Comparison of ENCODE assay signal across 8 mouse cellular contexts in the genomic region with DNA sequence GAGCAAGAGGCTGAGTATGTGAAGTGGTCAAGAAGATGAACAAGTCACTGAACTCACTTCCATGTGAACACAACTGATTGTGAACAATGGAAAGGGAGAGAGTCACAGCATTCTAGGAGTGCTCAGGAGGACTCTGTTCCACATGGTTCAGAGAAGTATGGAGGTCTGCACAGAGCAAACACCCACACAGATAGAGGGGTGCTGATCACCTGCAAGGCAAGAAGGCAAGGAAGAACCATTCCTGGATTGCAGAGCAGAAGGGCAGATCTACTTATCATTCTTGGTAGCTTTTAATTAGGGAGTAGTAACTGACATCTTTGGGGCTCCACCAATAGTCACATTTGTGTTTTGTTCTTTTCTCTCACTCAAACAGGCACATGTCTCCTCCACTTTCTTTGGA. TPM values are rescaled to one million over a fixed set of nuclear protein-coding genes. Genes with fewer than 3 reads are reported as not detected.
DNase-seq lines count a peak whose midpoint lies in the region; ATAC-seq lines count a peak whose summit lies in the region.

No protein-coding gene starts in this region.

- H3K36me3 ChIP-seq in kidney, embryonic 16.5 days (ENCODE audit: insufficient read depth, low read length): no peaks in the 10 kb centered on the region; the same call in 1 of the 2 replicates
- H3K36me3 ChIP-seq in embryonic facial prominence, embryonic 15.5 days: no peaks in the 10 kb centered on the region
- no peaks in the 10 kb centered on the region for H3K36me3 ChIP-seq in hindbrain, embryonic 16.5 days (ENCODE audit: control insufficient read depth, insufficient read depth, low read length)
- H3K36me3 ChIP-seq in neural tube, embryonic 12.5 days: no peaks in the 10 kb centered on the region

- peaks cover 17% of the 10 kb centered on the region for H3K4me1 ChIP-seq in kidney, embryonic 16.5 days (ENCODE audit: insufficient read depth, low read length)
- H3K4me1 ChIP-seq in embryonic facial prominence, embryonic 15.5 days: peaks cover 16% of the 10 kb centered on the region
- peaks cover 9% of the 10 kb centered on the region; the same call in 1 of the 2 replicates for H3K4me1 ChIP-seq in hindbrain, embryonic 16.5 days (ENCODE audit: control insufficient read depth, insufficient read depth, low read depth, low read length)
- H3K4me1 ChIP-seq in neural tube, embryonic 12.5 days: peaks cover 15% of the 10 kb centered on the region

- 0 out of 2 replicates have a peak overlapping the region, but pooled peaks have one; percentile 20 for H3K27ac ChIP-seq in kidney, embryonic 16.5 days (ENCODE audit: low read length)
- H3K27ac ChIP-seq in embryonic facial prominence, embryonic 15.5 days (replicated peaks): peak overlapping the region; percentile 48
- H3K27ac ChIP-seq in hindbrain, embryonic 16.5 days (ENCODE audit: low read depth, low read length): peak overlapping the region; percentile 10
- H3K27ac ChIP-seq in neural tube, embryonic 12.5 days: no peak overlapping the region

- H3K4me2 ChIP-seq in kidney, embryonic 16.5 days (replicated peaks; ENCODE audit: low read depth, low read length): no peak overlapping the region
- no peak overlapping the region for H3K4me2 ChIP-seq in embryonic facial prominence, embryonic 15.5 days (replicated peaks)
- no peak overlapping the region for H3K4me2 ChIP-seq in hindbrain, embryonic 16.5 days (ENCODE audit: low read length)
- H3K4me2 ChIP-seq in neural tube, embryonic 12.5 days (replicated peaks): 0 out of 2 replicates have a peak overlapping the region, but pooled peaks have one; percentile 0

- no peaks in the 10 kb centered on the region for H3K9me3 ChIP-seq in kidney, embryonic 16.5 days (ENCODE audit: low read length)
- no peaks in the 10 kb centered on the region for H3K9me3 ChIP-seq in embryonic facial prominence, embryonic 15.5 days (replicated peaks)
- no peaks in the 10 kb centered on the region for H3K9me3 ChIP-seq in hindbrain, embryonic 16.5 days (ENCODE audit: control insufficient read depth, low read length)
- no peaks in the 10 kb centered on the region for H3K9me3 ChIP-seq in neural tube, embryonic 12.5 days

- peak; percentile 25; the same call in 1 of the 2 replicates for ATAC-seq in kidney, embryonic 16.5 days (ENCODE audit: low FRiP score, low TSS enrichment)
- ATAC-seq in embryonic facial prominence, embryonic 15.5 days (ENCODE audit: insufficient number of reproducible peaks, low FRiP score, low TSS enrichment, low read depth): 0 out of 2 replicates have a peak, but pooled peaks have one; percentile 13
- peak; percentile 18 for ATAC-seq in hindbrain, embryonic 16.5 days
- 0 out of 2 replicates have a peak, but pooled peaks have one; percentile 17 for ATAC-seq in neural tube, embryonic 12.5 days (ENCODE audit: low FRiP score, low read depth)

- H3K27me3 ChIP-seq in kidney, embryonic 16.5 days (ENCODE audit: insufficient read depth, low read length): no peaks in the 10 kb centered on the region
- no peaks in the 10 kb centered on the region for H3K27me3 ChIP-seq in embryonic facial prominence, embryonic 15.5 days
- no peaks in the 10 kb centered on the region for H3K27me3 ChIP-seq in hindbrain, embryonic 16.5 days (replicated peaks; ENCODE audit: control insufficient read depth, insufficient read depth, low read length)
- no peaks in the 10 kb centered on the region for H3K27me3 ChIP-seq in neural tube, embryonic 12.5 days (replicated peaks)

- no peak for DNase-seq in kidney, postnatal 36 days
- DNase-seq in adrenal gland, postnatal 36 days: no peak
- DNase-seq in layer of hippocampus, adult 8-10 months (ENCODE audit: low spot score in 2 of 2): no peak
- no peak for DNase-seq in kidney, postnatal 25 days

- H3K9ac ChIP-seq in kidney, embryonic 16.5 days (replicated peaks; ENCODE audit: low read length): no peak overlapping the region
- H3K9ac ChIP-seq in embryonic facial prominence, embryonic 15.5 days: no peak overlapping the region
- no peak overlapping the region for H3K9ac ChIP-seq in hindbrain, embryonic 16.5 days (ENCODE audit: low read depth, low read length)
- no peak overlapping the region for H3K9ac ChIP-seq in neural tube, embryonic 12.5 days

- H3K4me3 ChIP-seq in kidney, embryonic 16.5 days (ENCODE audit: low read length): no peak overlapping the region
- H3K4me3 ChIP-seq in embryonic facial prominence, embryonic 15.5 days (replicated peaks): no peak overlapping the region
- H3K4me3 ChIP-seq in hindbrain, embryonic 16.5 days (ENCODE audit: low read length): no peak overlapping the region
- no peak overlapping the region for H3K4me3 ChIP-seq in neural tube, embryonic 12.5 days

RNA-seq across cellular contexts. Expression of a gene that starts 45.3 kb away (rescaled TPM):
- polyA plus RNA-seq in kidney, embryonic 16.5 days (2015; fragmentation: Nextera tagmentation; extraction: Ambion mirVana): 138 and 147 TPM in 2 replicates
- polyA plus RNA-seq in embryonic facial prominence, embryonic 15.5 days (2015; fragmentation: Nextera tagmentation; extraction: Ambion mirVana): 162 and 168 TPM in 2 replicates
- polyA plus RNA-seq in hindbrain, embryonic 16.5 days (2015; fragmentation: Nextera tagmentation; extraction: Ambion mirVana): 67.8 and 83.9 TPM in 2 replicates
- 94.9 and 102 TPM in 2 replicates for polyA plus RNA-seq in neural tube, embryonic 12.5 days (2016; fragmentation: Nextera tagmentation; extraction: Ambion mirVana)
- total RNA-seq in adrenal gland, postnatal 36 days (2021): 10 to 100 TPM; 49.1 to 58.4 TPM
- total RNA-seq in layer of hippocampus, adult 8-10 months (2022): 10 to 100 TPM; 26.4 to 33.9 (median 28.4) TPM
